Mouse (Mus musculus) G1E (cell line): Measurements from ENCODE around the gene Eya4. TPM values are rescaled to one million over a fixed set of nuclear protein-coding genes. Genes with fewer than 3 reads are reported as not detected.

Experiments used
- ATAC-seq: 2 replicates; pipeline ENCODE4 v1.8.0; 2016; ENCODE audit warnings: mild to moderate bottlenecking; ENCODE audit not compliant: insufficient number of reproducible peaks, poor library complexity, low FRiP score, severe bottlenecking; ENCODE audit errors: extremely low read depth
- DNase-seq: peaks from one replicate; pipeline ENCODE4 v3.0.0; 2012; ENCODE audit warnings: low spot score
- H3K27me3 ChIP-seq: 2 replicates; pipeline ENCODE4 v1.6.1; 2012; ENCODE audit warnings: mild to moderate bottlenecking, low read length, inconsistent platforms; ENCODE audit not compliant: insufficient read depth
- H3K36me3 ChIP-seq: replicated peaks from 2 replicates; pipeline ENCODE3; 2012; ENCODE audit warnings: mild to moderate bottlenecking, inconsistent platforms
- H3K4me1 ChIP-seq: 2 replicates; pipeline ENCODE4 v1.6.1; 2012; ENCODE audit warnings: low read depth, low read length, inconsistent platforms, mixed read lengths; ENCODE audit not compliant: insufficient read depth
- H3K4me3 ChIP-seq: 2 replicates; pipeline ENCODE4 v1.5.1; 2012; ENCODE audit warnings: low read depth, mild to moderate bottlenecking, inconsistent platforms, low read length, moderate library complexity, mixed read lengths
- H3K9me3 ChIP-seq: replicated peaks from 2 replicates; pipeline ENCODE4 v1.6.1; 2012; ENCODE audit warnings: inconsistent platforms
- CTCF ChIP-seq: IDR thresholded peaks from 2 replicates; pipeline ENCODE4 v1.5.1; 2012; ENCODE audit warnings: low read depth, low read length, inconsistent platforms, mixed read lengths
- GATA1 ChIP-seq: IDR thresholded peaks from 2 replicates; pipeline ENCODE4 v1.6.1; 2012; ENCODE audit warnings: borderline replicate concordance, low read length, inconsistent platforms, mixed read lengths
- GATA2 ChIP-seq: IDR thresholded peaks from 2 replicates; pipeline ENCODE4 v1.6.1; 2012; ENCODE audit warnings: low read depth, low read length, inconsistent platforms, borderline replicate concordance
- POLR2AphosphoS5 ChIP-seq: IDR thresholded peaks from 2 replicates; pipeline ENCODE4 v1.6.1; 2012; ENCODE audit warnings: low read depth, low read length, inconsistent platforms; ENCODE audit not compliant: insufficient replicate concordance
- TAL1 ChIP-seq: conservative IDR thresholded peaks from 2 replicates; pipeline ENCODE4 v1.6.1; 2012; ENCODE audit warnings: low read depth, low read length, inconsistent platforms, mixed read lengths
- polyA plus RNA-seq: library from polyadenylated mRNA; stranded (reverse); fragments of >175 nt; gene quantifications from 2 replicates; pipeline ENCODE4 v1.2.3, GENCODE M21; 2012
- total RNA-seq, 2 experiments: library from RNA; stranded (forward) in 1 of 2; stranded (reverse) in 1 of 2; fragments of 200-1000 nt in 1 of 2; fragments of >200 nt in 1 of 2; fragmentation: Nextera tagmentation in 1 of 2; gene quantifications; 2 replicates each; pipeline ENCODE4 v1.2.3; 2014 to 2017

Eya4 gene
- total and polyA plus RNA-seq, 3 experiments: 0.27 TPM; not detected in 2

DNA sequence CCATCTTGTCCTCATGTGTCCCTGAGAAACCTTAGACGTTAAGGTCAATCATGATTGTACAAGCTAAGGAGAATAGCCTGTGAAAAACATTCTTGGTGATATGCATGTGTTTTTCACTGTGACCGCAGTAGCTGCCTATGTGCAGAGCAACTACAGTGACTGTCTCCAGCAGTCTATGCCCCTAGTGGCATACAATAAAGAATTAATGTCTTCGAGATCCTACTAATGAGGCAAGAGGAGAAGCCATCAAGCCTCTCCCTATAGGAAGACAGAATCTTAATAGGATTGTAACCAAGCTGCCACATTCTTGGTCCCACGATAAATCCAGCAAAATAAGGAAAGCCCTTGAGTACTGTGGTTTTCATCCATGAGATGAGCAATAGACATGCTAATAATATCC is 28.3 kb downstream of the Eya4 start:
- H3K4me3 ChIP-seq: no peak overlapping the region
- ATAC-seq (no peak), DNase-seq (no peak)
- no peaks in the 10 kb centered on the region for H3K4me1 ChIP-seq
- no peak for TF ChIP-seq GATA1
- no peak for TF ChIP-seq GATA2
- no peak for TF ChIP-seq POLR2AphosphoS5
- no peak for TF ChIP-seq TAL1
- TF ChIP-seq CTCF: no peak
- no peaks in the 10 kb centered on the region for H3K27me3 ChIP-seq
- H3K36me3 ChIP-seq: no peaks in the 10 kb centered on the region
- H3K9me3 ChIP-seq: no peaks in the 10 kb centered on the region

DNA sequence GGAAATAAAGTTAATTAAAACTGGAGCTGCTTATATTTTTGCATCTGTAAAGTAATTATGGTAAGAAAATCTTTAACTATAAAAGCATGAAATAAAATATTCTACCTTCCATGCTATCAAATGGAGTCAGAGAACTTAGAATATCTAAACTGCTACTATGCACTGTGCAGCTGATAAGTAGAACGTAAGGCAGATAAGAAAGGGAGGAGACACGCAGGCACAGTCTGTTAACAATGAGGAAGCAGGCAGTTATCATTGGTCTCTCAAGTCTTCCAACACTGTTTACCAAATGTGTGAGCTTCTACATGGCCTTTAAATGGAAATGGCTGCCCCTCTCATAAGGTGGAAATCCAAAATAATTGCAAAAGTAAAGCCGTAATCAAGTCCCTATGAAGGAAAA is 55.0 kb downstream of the Eya4 start:
- Histone ChIP-seq H3K4me1 (no peaks in the 10 kb centered on the region), H3K27me3 (no peaks in the 10 kb centered on the region), H3K4me3 (no peak overlapping the region), H3K9me3 (no peaks in the 10 kb centered on the region), H3K36me3 (no peaks in the 10 kb centered on the region)
- DNase-seq (no peak), ATAC-seq (no peak)
- TF ChIP-seq CTCF (no peak), GATA1 (no peak), POLR2AphosphoS5 (no peak), GATA2 (no peak), TAL1 (no peak)

DNA sequence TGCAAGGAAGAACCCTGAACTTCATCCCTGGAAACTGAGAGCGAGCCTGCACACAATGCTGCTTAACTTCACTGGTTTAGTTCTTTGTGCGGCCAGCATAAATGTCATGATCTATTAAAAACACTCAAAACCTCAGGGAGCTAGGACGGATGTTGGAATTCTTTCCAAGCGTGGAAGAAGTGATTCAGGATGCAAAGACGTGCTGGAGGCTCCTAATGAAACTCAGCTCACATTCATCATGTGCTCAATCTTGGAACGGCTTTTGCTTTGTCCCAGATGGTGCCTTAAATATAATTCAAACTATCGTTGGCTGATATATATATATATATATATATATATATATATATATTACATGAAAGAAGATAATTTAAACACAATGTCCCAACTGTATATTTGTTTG is 58.1 kb downstream of the Eya4 start:
- no peaks in the 10 kb centered on the region for H3K9me3 ChIP-seq
- DNase-seq (no peak), ATAC-seq (no peak)
- H3K27me3 ChIP-seq: no peaks in the 10 kb centered on the region
- no peak overlapping the region for H3K4me3 ChIP-seq
- no peaks in the 10 kb centered on the region for H3K36me3 ChIP-seq
- H3K4me1 ChIP-seq: no peaks in the 10 kb centered on the region
- no peak for TF ChIP-seq GATA2
- no peak for TF ChIP-seq GATA1
- TF ChIP-seq POLR2AphosphoS5: no peak
- TF ChIP-seq CTCF: no peak
- no peak for TF ChIP-seq TAL1

DNA sequence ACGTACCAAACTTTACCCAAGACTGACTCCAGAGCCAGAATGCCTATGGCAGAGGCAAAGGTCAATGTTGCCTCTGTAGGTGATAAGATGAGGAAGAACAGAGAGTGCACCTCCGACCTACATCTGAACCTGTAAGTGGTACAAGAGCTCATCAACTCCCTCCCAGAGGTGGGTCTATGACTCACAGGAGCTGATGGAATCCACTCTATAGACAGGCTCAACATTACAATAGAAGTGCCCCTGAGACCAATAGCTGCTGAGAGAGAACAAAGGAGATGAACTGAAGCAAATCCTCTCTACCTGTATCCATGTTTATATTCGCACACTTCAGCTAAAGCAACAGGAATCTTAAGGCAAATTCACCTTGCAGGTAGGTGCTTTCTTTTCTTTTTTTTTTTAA is 73.2 kb downstream of the Eya4 start:
- ATAC-seq: no peak
- Histone ChIP-seq H3K27me3 (no peaks in the 10 kb centered on the region), H3K4me3 (no peak overlapping the region), H3K9me3 (no peaks in the 10 kb centered on the region), H3K4me1 (no peaks in the 10 kb centered on the region), H3K36me3 (no peaks in the 10 kb centered on the region)
- DNase-seq: no peak
- TF ChIP-seq GATA2: no peak
- TF ChIP-seq CTCF: no peak
- no peak for TF ChIP-seq TAL1
- TF ChIP-seq GATA1: no peak
- no peak for TF ChIP-seq POLR2AphosphoS5

DNA sequence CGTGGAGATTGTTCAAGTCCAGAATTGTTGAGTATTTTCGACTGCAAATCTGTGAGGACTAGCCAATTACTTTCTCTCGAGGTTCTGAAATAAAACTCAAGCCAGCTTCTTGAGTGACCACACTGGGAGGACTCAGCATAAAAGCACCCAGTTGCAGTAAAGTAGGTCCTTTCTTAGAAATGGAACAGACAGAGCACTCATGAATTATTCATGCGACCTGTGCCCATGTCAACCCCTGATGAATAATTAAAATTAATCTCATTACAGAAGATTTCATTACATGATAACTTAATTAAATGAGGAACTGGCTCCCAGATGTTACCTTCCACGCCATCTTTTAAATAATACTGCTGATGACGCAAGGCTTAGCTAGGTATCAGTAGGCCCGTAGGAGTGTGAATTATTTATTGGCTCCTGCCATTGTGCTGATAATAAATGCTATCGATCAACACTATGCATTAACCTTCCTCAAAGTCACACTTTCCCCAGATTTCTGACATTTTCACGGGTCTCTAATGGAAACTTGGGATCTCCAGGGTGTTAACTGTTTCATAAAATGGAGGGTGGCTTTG is 79.5 kb downstream of the Eya4 start:
- no peaks in the 10 kb centered on the region for H3K9me3 ChIP-seq
- DNase-seq: no peak
- no peak for TF ChIP-seq CTCF
- TF ChIP-seq GATA1: no peak
- TF ChIP-seq GATA2: no peak
- TF ChIP-seq POLR2AphosphoS5: no peak
- no peak for TF ChIP-seq TAL1

DNA sequence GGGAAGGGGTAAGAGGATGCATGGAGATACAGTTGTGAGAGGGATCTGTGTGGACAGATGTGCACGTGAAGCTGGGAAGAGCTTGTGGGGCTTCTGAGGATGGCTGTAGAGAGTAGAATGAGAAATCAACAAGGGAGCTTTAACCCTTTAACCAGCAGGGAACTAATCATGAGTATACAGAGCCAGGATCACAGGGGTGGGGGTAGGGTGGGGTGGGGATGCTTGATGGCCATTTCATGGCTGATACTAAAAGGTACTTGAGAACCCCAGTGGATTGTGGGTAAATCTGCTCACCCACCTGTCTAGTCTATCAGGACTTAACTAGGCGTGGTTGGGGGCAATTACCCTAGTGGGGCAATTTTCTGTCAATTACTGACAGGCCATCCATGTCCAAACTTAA is 80.1 kb downstream of the Eya4 start:
- H3K4me3 ChIP-seq: no peak overlapping the region
- DNase-seq (no peak), ATAC-seq (no peak)
- no peaks in the 10 kb centered on the region for H3K27me3 ChIP-seq
- H3K4me1 ChIP-seq: no peaks in the 10 kb centered on the region
- H3K36me3 ChIP-seq: no peaks in the 10 kb centered on the region
- H3K9me3 ChIP-seq: no peaks in the 10 kb centered on the region
- no peak for TF ChIP-seq GATA1
- TF ChIP-seq CTCF: no peak
- no peak for TF ChIP-seq GATA2
- TF ChIP-seq TAL1: no peak
- TF ChIP-seq POLR2AphosphoS5: no peak

More for the DNA sequence above, 79.5 kb downstream of the Eya4 start:
- Histone ChIP-seq H3K36me3 (no peaks in the 10 kb centered on the region), H3K4me1 (no peaks in the 10 kb centered on the region), H3K4me3 (no peak overlapping the region), H3K27me3 (no peaks in the 10 kb centered on the region)
- ATAC-seq: no peak

DNA sequence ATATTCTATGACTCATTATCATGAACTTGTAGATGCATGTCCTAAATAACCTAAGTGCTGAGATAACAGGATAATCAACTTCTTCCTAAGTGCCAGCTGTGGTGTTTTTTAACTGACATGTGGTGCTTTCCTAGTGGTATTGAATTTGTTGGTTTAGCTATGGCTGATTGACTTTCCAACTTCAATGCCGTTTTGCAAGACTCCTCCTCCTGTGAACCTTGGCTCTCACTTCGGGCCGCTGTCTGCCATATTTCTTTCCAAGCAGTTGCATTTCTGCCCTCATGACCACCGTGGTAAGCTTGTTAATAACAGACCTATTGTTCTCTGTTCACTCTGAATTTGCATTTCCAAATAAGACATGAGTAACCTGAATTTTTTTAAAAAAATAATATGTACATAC is 98.4 kb downstream of the Eya4 start:
- no peak for ATAC-seq
- H3K9me3 ChIP-seq: no peaks in the 10 kb centered on the region
- TF ChIP-seq GATA1: no peak
- TF ChIP-seq TAL1: no peak
- no peak for TF ChIP-seq GATA2
- no peak for TF ChIP-seq POLR2AphosphoS5
- no peak for TF ChIP-seq CTCF

More for the DNA sequence above, 98.4 kb downstream of the Eya4 start:
- no peaks in the 10 kb centered on the region for H3K27me3 ChIP-seq
- H3K4me3 ChIP-seq: no peak overlapping the region
- H3K36me3 ChIP-seq: no peaks in the 10 kb centered on the region
- no peaks in the 10 kb centered on the region for H3K4me1 ChIP-seq
- no peak for DNase-seq
